Mouse (Mus musculus) liver, embryonic 14.5 days (tissue): ENCODE measurements around the gene Trim10. TPM values are rescaled to one million over a fixed set of nuclear protein-coding genes. Genes with fewer than 3 reads are reported as not detected.

Source experiments
- ATAC-seq: fragments of 200-750 bp; cut with Nextera tagmentation; 2 replicates; pipeline ENCODE4 v1.8.0; 2017; ENCODE audit warnings: moderate number of reproducible peaks, mild to moderate bottlenecking, moderate library complexity; ENCODE audit not compliant: insufficient read depth
- DNase-seq, 3 experiments: peaks; one replicate each; pipeline ENCODE4 v3.0.0-alpha.2; 2012 to 2013; ENCODE audit warnings: low read depth in 3 of 3, low spot score in 3 of 3
- H3K27ac ChIP-seq: fragments of 300-500 bp; sonication (generic); 2 replicates; pipeline ENCODE4 v1.5.1; 2014; ENCODE audit warnings: moderate library complexity, mild to moderate bottlenecking, control low read depth, inconsistent platforms
- H3K27me3 ChIP-seq: fragments of 300-500 bp; sonication (generic); 2 replicates; pipeline ENCODE4 v1.6.1; 2014; ENCODE audit warnings: mild to moderate bottlenecking, low read length, moderate library complexity; ENCODE audit not compliant: control insufficient read depth, insufficient read depth
- H3K36me3 ChIP-seq: fragments of 300-500 bp; sonication (generic); replicated peaks from 2 replicates; pipeline ENCODE4 v1.6.1; 2014; ENCODE audit warnings: low read depth; ENCODE audit not compliant: control insufficient read depth, insufficient read depth
- H3K4me1 ChIP-seq, 2 experiments: fragments of 200-500 bp in 1 of 2; fragments of 300-500 bp in 1 of 2; sonication (generic) in 1 of 2; replicated peaks; 2 replicates each; pipeline ENCODE4 v1.6.1; 2012 to 2014; ENCODE audit warnings: antibody characterized with exemption in 1 of 2, inconsistent platforms in 1 of 2, low read length in 1 of 2; ENCODE audit not compliant: control insufficient read depth in 2 of 2, insufficient read depth in 2 of 2
- H3K4me2 ChIP-seq: fragments of 300-500 bp; sonication (generic); 2 replicates; pipeline ENCODE4 v1.6.1; 2014; ENCODE audit warnings: low read depth, mild to moderate bottlenecking, control low read depth, moderate library complexity
- H3K4me3 ChIP-seq, 2 experiments: fragments of 200-500 bp in 1 of 2; fragments of 300-500 bp in 1 of 2; sonication (generic) in 1 of 2; 2 replicates each; pipeline ENCODE4 v1.5.1; 2012 to 2014; ENCODE audit warnings: low read depth in 2 of 2, low read length in 2 of 2, mild to moderate bottlenecking in 2 of 2, control low read depth in 1 of 2, inconsistent platforms in 1 of 2, moderate library complexity in 1 of 2; ENCODE audit not compliant: insufficient read depth in 1 of 2
- H3K9ac ChIP-seq: fragments of 300-500 bp; sonication (generic); replicated peaks from 2 replicates; pipeline ENCODE4 v1.6.1; 2014; ENCODE audit warnings: mild to moderate bottlenecking, control low read depth, moderate library complexity
- H3K9me3 ChIP-seq: fragments of 300-500 bp; sonication (generic); 2 replicates; pipeline ENCODE4 v1.6.1; 2016; ENCODE audit warnings: low read length, mixed read lengths; ENCODE audit not compliant: control insufficient read depth
- CTCF ChIP-seq: IDR thresholded peaks from 2 replicates; pipeline ENCODE4 v1.5.1; 2016; ENCODE audit warnings: antibody characterized with exemption, low read depth, control low read depth
- EP300 ChIP-seq: IDR thresholded peaks from 2 replicates; pipeline ENCODE4 v1.6.1; 2016; ENCODE audit warnings: antibody characterized with exemption, low read depth
- WGBS: fragments of 180-500 bp; shearing (Covaris S2); extraction: QIAGEN DNeasy Blood & Tissue Kit; methylation state at CpG from one replicate; pipeline ENCODE4 v1.1.7; 2014; ENCODE audit not compliant: insufficient replicate concordance; 5-methylcytosine and 5-hydroxymethylcytosine counted together
- polyA plus RNA-seq, 2 experiments: library from polyadenylated mRNA; depleted of rRNA in 1 of 2; stranded (reverse) in 1 of 2; unstranded in 1 of 2; fragments of >200 nt; fragmentation: Nextera tagmentation in 1 of 2; extraction: Ambion mirVana in 1 of 2; gene quantifications; 2 replicates each; pipeline versions ENCODE4 v1.2.1 to v1.2.3; 2012 to 2014

Trim10 gene
- polyA plus RNA-seq, 2 experiments = 114 to 251 TPM

- no peak for TF ChIP-seq EP300
- no peak for TF ChIP-seq CTCF
- no peaks in the 10 kb centered on the region for H3K9me3 ChIP-seq
- H3K4me3 ChIP-seq = no peak overlapping the region
- H3K36me3 ChIP-seq = no peaks in the 10 kb centered on the region
- no peak overlapping the region for H3K9ac ChIP-seq
- ATAC-seq = no peak
- H3K4me1 ChIP-seq = peaks cover 21 to 26% of the 10 kb centered on the region in 2 experiments
- H3K27ac ChIP-seq = no peak overlapping the region
- DNase-seq = no peak
- no peak overlapping the region for H3K4me2 ChIP-seq
- no peaks in the 10 kb centered on the region for H3K27me3 ChIP-seq
- 42% methylated on average over 5 of the region's 5 CpGs for WGBS
These were observed 30.4 kb upstream of the Trim10 start for GRCm38 (mm10) chr17:36839001-36839400.

- no peak for TF ChIP-seq CTCF
- no peak for TF ChIP-seq EP300
- no peaks in the 10 kb centered on the region for H3K36me3 ChIP-seq
- no peak overlapping the region for H3K4me3 ChIP-seq
- H3K9ac ChIP-seq = no peak overlapping the region
- ATAC-seq (no peak), DNase-seq (no peak)
- H3K4me2 ChIP-seq = no peak overlapping the region
- H3K27me3 ChIP-seq = no peaks in the 10 kb centered on the region
- 67% methylated on average over 3 of the region's 3 CpGs for WGBS
- H3K9me3 ChIP-seq = no peaks in the 10 kb centered on the region
- H3K4me1 ChIP-seq = peaks cover 30 to 35% of the 10 kb centered on the region in 2 experiments
- H3K27ac ChIP-seq = no peak overlapping the region
These were observed 29.4 kb upstream of the Trim10 start for GRCm38 (mm10) chr17:36839931-36840330.

- no peak overlapping the region for H3K27ac ChIP-seq
- ATAC-seq = no peak
- H3K4me1 ChIP-seq = peaks cover 32 to 35% of the 10 kb centered on the region in 2 experiments
- H3K9me3 ChIP-seq = no peaks in the 10 kb centered on the region
- TF ChIP-seq CTCF (no peak), EP300 (no peak)
- H3K4me2 ChIP-seq = no peak overlapping the region
- no peak overlapping the region for H3K9ac ChIP-seq
- no peak overlapping the region for H3K4me3 ChIP-seq
- no peaks in the 10 kb centered on the region for H3K36me3 ChIP-seq
- no peak for DNase-seq
- H3K27me3 ChIP-seq = no peaks in the 10 kb centered on the region
These were observed 28.4 kb upstream of the Trim10 start for GRCm38 (mm10) chr17:36840961-36841445.

GRCm38 (mm10) chr17:36843696-36844095 is 25.7 kb upstream of the Trim10 start:
- 36% methylated on average over 7 of the region's 7 CpGs for WGBS
- DNase-seq (no peak), ATAC-seq (peak; percentile 44; the same call in 1 of the 2 replicates)
- Histone ChIP-seq H3K4me2 (peak overlapping the region; percentile 57), H3K9ac (no peak overlapping the region), H3K4me3 (no peak overlapping the region), H3K9me3 (no peaks in the 10 kb centered on the region), H3K36me3 (no peaks in the 10 kb centered on the region), H3K27ac (0 out of 2 replicates have a peak overlapping the region, but pooled peaks have one; percentile 22), H3K4me1 (peaks cover 23 to 29% of the 10 kb centered on the region in 2 experiments), H3K27me3 (no peaks in the 10 kb centered on the region; the same call in 1 of the 2 replicates)
- TF ChIP-seq CTCF (no peak), EP300 (no peak)

- Histone ChIP-seq H3K27ac (peak overlapping the region; percentile 25), H3K9ac (peak overlapping the region; percentile 2; the same call in 1 of the 2 replicates), H3K9me3 (no peaks in the 10 kb centered on the region), H3K4me3 (no peak overlapping the region), H3K4me1 (peaks cover 23 to 29% of the 10 kb centered on the region in 2 experiments), H3K36me3 (no peaks in the 10 kb centered on the region), H3K27me3 (no peaks in the 10 kb centered on the region; the same call in 1 of the 2 replicates), H3K4me2 (peak overlapping the region; percentile 57)
- no peak for TF ChIP-seq CTCF
- peak; percentile 82 for ATAC-seq
- no peak for DNase-seq
These were observed 25.1 kb upstream of the Trim10 start for GRCm38 (mm10) chr17:36844286-36844719.
